Mouse (Mus musculus) fibroblast of lung, adult 2 months (primary cell): ENCODE measurements around the gene Sec1.

Experiments used
- DNase-seq: peaks from one replicate; pipeline ENCODE4 v3.0.0-alpha.2; 2011; ENCODE audit warnings: low read depth

The Sec1 gene

GRCm38 (mm10) chr7:45704730-45705442 lies 10.7 kb upstream of the Sec1 start, which contains the start of gene Dbp:
Gene Dbp (plus strand): TSS chr7:45705088.
- DNase-seq: peak; percentile 100

GRCm38 (mm10) chr7:45704046-45704559 lies 9.9 kb upstream of the Sec1 start:
- no peak for DNase-seq

GRCm38 (mm10) chr7:45703521-45704033 lies 9.4 kb upstream of the Sec1 start:
- DNase-seq: no peak

GRCm38 (mm10) chr7:45702809-45703520 lies 8.8 kb upstream of the Sec1 start:
- DNase-seq: no peak

- DNase-seq: no peak
Observed at GRCm38 (mm10) chr7:45702316-45702715, 8.1 kb upstream of the Sec1 start.

- DNase-seq: no peak
Observed at GRCm38 (mm10) chr7:45701607-45702006, 7.4 kb upstream of the Sec1 start.

GRCm38 (mm10) chr7:45701072-45701471 lies 6.9 kb upstream of the Sec1 start:
- no peak for DNase-seq

GRCm38 (mm10) chr7:45700301-45701015 lies 6.3 kb upstream of the Sec1 start:
- DNase-seq: no peak

- no peak for DNase-seq
Observed at GRCm38 (mm10) chr7:45699523-45700141, 5.4 kb upstream of the Sec1 start, which contains the start of gene Car11. Gene Car11 (plus strand): TSS chr7:45699843.

GRCm38 (mm10) chr7:45697894-45698293 lies 3.7 kb upstream of the Sec1 start:
- DNase-seq: no peak

- DNase-seq: no peak
Observed at GRCm38 (mm10) chr7:45695098-45695497, 896 bp upstream of the Sec1 start.

- no peak for DNase-seq
Observed at GRCm38 (mm10) chr7:45692364-45692763, 1.8 kb downstream of the Sec1 start.

GRCm38 (mm10) chr7:45689800-45690199 lies 4.4 kb downstream of the Sec1 start:
- DNase-seq: no peak

GRCm38 (mm10) chr7:45689099-45689498 lies 5.1 kb downstream of the Sec1 start:
- no peak for DNase-seq

- DNase-seq: no peak
Observed at GRCm38 (mm10) chr7:45686841-45687240, 7.4 kb downstream of the Sec1 start.

GRCm38 (mm10) chr7:45685811-45686210 lies 8.4 kb downstream of the Sec1 start:
- no peak for DNase-seq

GRCm38 (mm10) chr7:45683396-45684050 lies 10.7 kb downstream of the Sec1 start, which contains the start of gene Ntn5:
Gene Ntn5 (plus strand): TSS chr7:45684022.
- no peak for DNase-seq

GRCm38 (mm10) chr7:45682144-45683126 lies 11.8 kb downstream of the Sec1 start:
- DNase-seq: no peak

GRCm38 (mm10) chr7:45681046-45681736 lies 13.0 kb downstream of the Sec1 start:
- no peak for DNase-seq
